Mouse (Mus musculus): ENCODE data around the gene Tcf3. TPM values are rescaled to one million over a fixed set of nuclear protein-coding genes. Genes with fewer than 3 reads are reported as not detected.
A peak's percentile ranks its signal among the peaks of the same experiment; 100 is the strongest.

The Tcf3 gene
- total RNA-seq, 2 experiments from 2014 or later = 58.1 to 77.1 TPM

GRCm38 (mm10) chr10:80440031-80440430, 6.6 kb upstream of the Tcf3 start:
- DNase-seq = no peak

- DNase-seq = no peak
These were observed 4.5 kb upstream of the Tcf3 start for GRCm38 (mm10) chr10:80437973-80438372.

- no peak for DNase-seq
These were observed 2.8 kb upstream of the Tcf3 start for GRCm38 (mm10) chr10:80436276-80436675.

GRCm38 (mm10) chr10:80435764-80436163, 2.3 kb upstream of the Tcf3 start:
- peak; percentile 39 for DNase-seq

GRCm38 (mm10) chr10:80434823-80435222, 1.4 kb upstream of the Tcf3 start:
- no peak for DNase-seq

- no peak for DNase-seq
These were observed 766 bp upstream of the Tcf3 start for GRCm38 (mm10) chr10:80434233-80434592.

- DNase-seq = peak; percentile 62
These were observed 423 bp downstream of the Tcf3 start for GRCm38 (mm10) chr10:80432936-80433512.

- DNase-seq = no peak
These were observed 1.1 kb downstream of the Tcf3 start for GRCm38 (mm10) chr10:80432387-80432785.

GRCm38 (mm10) chr10:80431570-80432386, 1.7 kb downstream of the Tcf3 start:
- no peak for DNase-seq

- DNase-seq = no peak
These were observed 3.0 kb downstream of the Tcf3 start for GRCm38 (mm10) chr10:80430375-80430980.

GRCm38 (mm10) chr10:80429800-80430199, 3.6 kb downstream of the Tcf3 start:
- DNase-seq = no peak

GRCm38 (mm10) chr10:80425041-80425440, 8.4 kb downstream of the Tcf3 start:
- DNase-seq = no peak

- peak; percentile 51 for DNase-seq
These were observed 9.9 kb downstream of the Tcf3 start for GRCm38 (mm10) chr10:80423562-80423961.

- DNase-seq = peak; percentile 62
These were observed 11.6 kb downstream of the Tcf3 start for GRCm38 (mm10) chr10:80421651-80422472.

- DNase-seq = no peak
These were observed 12.2 kb downstream of the Tcf3 start for GRCm38 (mm10) chr10:80421208-80421607.

GRCm38 (mm10) chr10:80420729-80421128, 12.7 kb downstream of the Tcf3 start:
- DNase-seq = no peak

GRCm38 (mm10) chr10:80419419-80419818, 14.0 kb downstream of the Tcf3 start:
- DNase-seq = no peak

- DNase-seq = peak; percentile 76
These were observed 15.1 kb downstream of the Tcf3 start for GRCm38 (mm10) chr10:80418311-80418710.

- DNase-seq = no peak
These were observed 15.6 kb downstream of the Tcf3 start for GRCm38 (mm10) chr10:80417841-80418240.

- DNase-seq = no peak
These were observed 16.1 kb downstream of the Tcf3 start for GRCm38 (mm10) chr10:80417371-80417770.

- no peak for DNase-seq
These were observed 17.9 kb downstream of the Tcf3 start for GRCm38 (mm10) chr10:80415566-80415965.

Data from adrenal gland, postnatal 10 days (tissue).